Mouse (Mus musculus) megakaryocyte, embryonic 14.5 days (primary cell): ENCODE results near the gene Olfr459.

Experiments used
- FLI1 ChIP-seq: IDR thresholded peaks from 2 replicates; pipeline ENCODE4 v1.6.1; 2012; ENCODE audit warnings: low read length, inconsistent platforms, mixed read lengths
- GATA1 ChIP-seq: IDR thresholded peaks from 3 replicates; pipeline ENCODE4 v1.6.1; 2012; ENCODE audit warnings: mixed read lengths, low read length, inconsistent platforms, borderline replicate concordance

- no peak for TF ChIP-seq GATA1
- TF ChIP-seq FLI1 = no peak
Measured at GRCm38 (mm10) chr6:41824086-41824485, 49.1 kb upstream of the Olfr459 start.
